Mouse (Mus musculus) liver, embryonic 14.5 days (tissue): ENCODE measurements around the gene Ttc39d. TPM values are rescaled to one million over a fixed set of nuclear protein-coding genes. Genes with fewer than 3 reads are reported as not detected.

Experiments used
- ATAC-seq: fragments of 200-750 bp; cut with Nextera tagmentation; 2 replicates; pipeline ENCODE4 v1.8.0; 2017; ENCODE audit warnings: moderate number of reproducible peaks, mild to moderate bottlenecking, moderate library complexity; ENCODE audit not compliant: insufficient read depth
- DNase-seq, 3 experiments: peaks; one replicate each; pipeline ENCODE4 v3.0.0-alpha.2; 2012 to 2013; ENCODE audit warnings: low read depth in 3 of 3, low spot score in 3 of 3
- H3K27ac ChIP-seq: fragments of 300-500 bp; sonication (generic); 2 replicates; pipeline ENCODE4 v1.5.1; 2014; ENCODE audit warnings: moderate library complexity, mild to moderate bottlenecking, control low read depth, inconsistent platforms
- H3K27me3 ChIP-seq: fragments of 300-500 bp; sonication (generic); 2 replicates; pipeline ENCODE4 v1.6.1; 2014; ENCODE audit warnings: mild to moderate bottlenecking, low read length, moderate library complexity; ENCODE audit not compliant: control insufficient read depth, insufficient read depth
- H3K36me3 ChIP-seq: fragments of 300-500 bp; sonication (generic); replicated peaks from 2 replicates; pipeline ENCODE4 v1.6.1; 2014; ENCODE audit warnings: low read depth; ENCODE audit not compliant: control insufficient read depth, insufficient read depth
- H3K4me1 ChIP-seq, 2 experiments: fragments of 200-500 bp in 1 of 2; fragments of 300-500 bp in 1 of 2; sonication (generic) in 1 of 2; replicated peaks; 2 replicates each; pipeline ENCODE4 v1.6.1; 2012 to 2014; ENCODE audit warnings: antibody characterized with exemption in 1 of 2, inconsistent platforms in 1 of 2, low read length in 1 of 2; ENCODE audit not compliant: control insufficient read depth in 2 of 2, insufficient read depth in 2 of 2
- H3K4me2 ChIP-seq: fragments of 300-500 bp; sonication (generic); 2 replicates; pipeline ENCODE4 v1.6.1; 2014; ENCODE audit warnings: low read depth, mild to moderate bottlenecking, control low read depth, moderate library complexity
- H3K4me3 ChIP-seq, 2 experiments: fragments of 200-500 bp in 1 of 2; fragments of 300-500 bp in 1 of 2; sonication (generic) in 1 of 2; 2 replicates each; pipeline ENCODE4 v1.5.1; 2012 to 2014; ENCODE audit warnings: low read depth in 2 of 2, low read length in 2 of 2, mild to moderate bottlenecking in 2 of 2, control low read depth in 1 of 2, inconsistent platforms in 1 of 2, moderate library complexity in 1 of 2; ENCODE audit not compliant: insufficient read depth in 1 of 2
- H3K9ac ChIP-seq: fragments of 300-500 bp; sonication (generic); replicated peaks from 2 replicates; pipeline ENCODE4 v1.6.1; 2014; ENCODE audit warnings: mild to moderate bottlenecking, control low read depth, moderate library complexity
- H3K9me3 ChIP-seq: fragments of 300-500 bp; sonication (generic); 2 replicates; pipeline ENCODE4 v1.6.1; 2016; ENCODE audit warnings: low read length, mixed read lengths; ENCODE audit not compliant: control insufficient read depth
- CTCF ChIP-seq: IDR thresholded peaks from 2 replicates; pipeline ENCODE4 v1.5.1; 2016; ENCODE audit warnings: antibody characterized with exemption, low read depth, control low read depth
- EP300 ChIP-seq: IDR thresholded peaks from 2 replicates; pipeline ENCODE4 v1.6.1; 2016; ENCODE audit warnings: antibody characterized with exemption, low read depth
- WGBS: fragments of 180-500 bp; shearing (Covaris S2); extraction: QIAGEN DNeasy Blood & Tissue Kit; methylation state at CpG from one replicate; pipeline ENCODE4 v1.1.7; 2014; ENCODE audit not compliant: insufficient replicate concordance; 5-methylcytosine and 5-hydroxymethylcytosine counted together
- polyA plus RNA-seq, 2 experiments: library from polyadenylated mRNA; depleted of rRNA in 1 of 2; stranded (reverse) in 1 of 2; unstranded in 1 of 2; fragments of >200 nt; fragmentation: Nextera tagmentation in 1 of 2; extraction: Ambion mirVana in 1 of 2; gene quantifications; 2 replicates each; pipeline versions ENCODE4 v1.2.1 to v1.2.3; 2012 to 2014

Gene Ttc39d
- polyA plus RNA-seq, 2 experiments: 0.02 TPM; not detected in 1

DNA sequence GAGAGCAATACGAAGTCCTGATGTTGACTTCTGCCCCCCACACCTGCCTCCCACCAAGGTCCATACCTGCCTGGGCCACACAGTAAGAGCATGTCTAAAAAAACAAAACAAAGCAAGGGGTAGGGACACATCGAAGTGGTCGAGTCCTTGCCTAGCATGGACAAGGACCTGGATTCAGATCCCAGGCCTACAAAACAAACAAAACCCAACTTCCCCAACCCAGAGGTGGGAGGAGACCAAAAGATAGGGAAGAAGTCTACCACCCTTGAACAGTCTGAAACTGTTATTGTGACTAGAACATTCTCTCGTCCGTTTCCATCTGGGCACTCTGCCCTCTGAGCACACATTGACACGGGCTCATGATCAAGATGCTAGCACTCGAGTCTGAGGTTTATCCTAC lies 27.1 kb downstream of the Ttc39d start:
- no peak for ATAC-seq
- H3K27me3 ChIP-seq: no peaks in the 10 kb centered on the region
- no peak overlapping the region for H3K4me2 ChIP-seq
- no peak overlapping the region for H3K27ac ChIP-seq
- H3K9me3 ChIP-seq: no peaks in the 10 kb centered on the region
- no peak for DNase-seq
- peaks cover 2 to 9% of the 10 kb centered on the region in 2 experiments; a peak in 3 of 4 replicates for H3K4me1 ChIP-seq
- no peaks in the 10 kb centered on the region for H3K36me3 ChIP-seq
- H3K9ac ChIP-seq: no peak overlapping the region
- no peak for TF ChIP-seq EP300
- no peak for TF ChIP-seq CTCF
- no peak overlapping the region for H3K4me3 ChIP-seq
- 66% methylated on average over 7 of the region's 7 CpGs for WGBS

- H3K9ac ChIP-seq: no peak overlapping the region
- H3K4me2 ChIP-seq: no peak overlapping the region
- ATAC-seq: no peak
- WGBS: 65% methylated on average over 3 of the region's 3 CpGs
- TF ChIP-seq CTCF (no peak), EP300 (no peak)
- DNase-seq: no peak
- no peak overlapping the region for H3K4me3 ChIP-seq
- no peak overlapping the region for H3K27ac ChIP-seq
- H3K4me1 ChIP-seq: peaks cover 2 to 9% of the 10 kb centered on the region in 2 experiments; a peak in 3 of 4 replicates
- no peaks in the 10 kb centered on the region for H3K36me3 ChIP-seq
- H3K9me3 ChIP-seq: no peaks in the 10 kb centered on the region
- no peaks in the 10 kb centered on the region for H3K27me3 ChIP-seq
These were observed 28.2 kb downstream of the Ttc39d start for GRCm38 (mm10) chr17:80235477-80235876.

- peaks cover 2 to 7% of the 10 kb centered on the region in 2 experiments; a peak in 3 of 4 replicates for H3K4me1 ChIP-seq
- peaks cover 5% of the 10 kb centered on the region for H3K36me3 ChIP-seq
- H3K4me2 ChIP-seq: no peak overlapping the region
- ATAC-seq (no peak), DNase-seq (no peak)
- no peak overlapping the region for H3K4me3 ChIP-seq
- H3K27me3 ChIP-seq: no peaks in the 10 kb centered on the region
- WGBS: 79% methylated on average over 3 of the region's 3 CpGs
- no peaks in the 10 kb centered on the region for H3K9me3 ChIP-seq
- H3K27ac ChIP-seq: no peak overlapping the region
- no peak overlapping the region for H3K9ac ChIP-seq
- TF ChIP-seq CTCF (no peak), EP300 (no peak)
These were observed 29.5 kb downstream of the Ttc39d start for GRCm38 (mm10) chr17:80236805-80237204.

GRCm38 (mm10) chr17:80237475-80237874 lies 30.2 kb downstream of the Ttc39d start:
- DNase-seq: no peak
- H3K9me3 ChIP-seq: no peaks in the 10 kb centered on the region
- no peak overlapping the region for H3K27ac ChIP-seq
- no peak overlapping the region for H3K4me3 ChIP-seq
- ATAC-seq: no peak
- H3K9ac ChIP-seq: no peak overlapping the region
- no peaks in the 10 kb centered on the region for H3K27me3 ChIP-seq
- WGBS: 72% methylated on average over 5 of the region's 5 CpGs
- peaks cover 0 to 5% of the 10 kb centered on the region in 2 experiments; a peak in 2 of 4 replicates for H3K4me1 ChIP-seq
- H3K36me3 ChIP-seq: peaks cover 5% of the 10 kb centered on the region
- TF ChIP-seq CTCF (no peak), EP300 (no peak)
- H3K4me2 ChIP-seq: no peak overlapping the region

- DNase-seq (no peak), ATAC-seq (no peak)
- no peak for TF ChIP-seq EP300
- no peak for TF ChIP-seq CTCF
- H3K4me2 ChIP-seq: no peak overlapping the region
- H3K36me3 ChIP-seq: peaks cover 5% of the 10 kb centered on the region
- 82% methylated on average over 9 of the region's 9 CpGs for WGBS
- no peak overlapping the region for H3K9ac ChIP-seq
- no peak overlapping the region for H3K4me3 ChIP-seq
- H3K9me3 ChIP-seq: no peaks in the 10 kb centered on the region
- no peak overlapping the region for H3K27ac ChIP-seq
- H3K4me1 ChIP-seq: peaks cover 0 to 5% of the 10 kb centered on the region in 2 experiments; a peak in 1 of 4 replicates
- no peaks in the 10 kb centered on the region for H3K27me3 ChIP-seq
These were observed 34.3 kb downstream of the Ttc39d start for GRCm38 (mm10) chr17:80241594-80241993.
